Mouse (Mus musculus) limb, embryonic 14.5 days (tissue): ENCODE measurements around the gene Pou5f1. TPM values are rescaled to one million over a fixed set of nuclear protein-coding genes. Genes with fewer than 3 reads are reported as not detected.
A peak's percentile ranks its signal among the peaks of the same experiment; 100 is the strongest.

ENCODE experiments used
- ATAC-seq: fragments of 200-750 bp; cut with Nextera tagmentation; 2 replicates; pipeline ENCODE4 v1.8.0; 2017; ENCODE audit warnings: low read depth, moderate number of reproducible peaks, moderate TSS enrichment; ENCODE audit not compliant: low FRiP score
- DNase-seq: peaks from one replicate; pipeline ENCODE4 v3.0.0-alpha.2; 2015; ENCODE audit warnings: low spot score
- H3K27ac ChIP-seq: fragments of 300-500 bp; sonication (generic); replicated peaks from 2 replicates; pipeline ENCODE4 v1.5.1; 2014; ENCODE audit warnings: low read depth, mild to moderate bottlenecking, low read length, moderate library complexity, mixed read lengths
- H3K27me3 ChIP-seq: fragments of 300-500 bp; sonication (generic); 2 replicates; pipeline ENCODE4 v1.6.1; 2014; ENCODE audit warnings: low read length, mixed read lengths; ENCODE audit not compliant: control insufficient read depth, insufficient read depth
- H3K36me3 ChIP-seq: fragments of 300-500 bp; sonication (generic); 2 replicates; pipeline ENCODE4 v1.6.1; 2014; ENCODE audit warnings: mild to moderate bottlenecking, low read length, moderate library complexity, mixed read lengths; ENCODE audit not compliant: control insufficient read depth, insufficient read depth
- H3K4me1 ChIP-seq: fragments of 300-500 bp; sonication (generic); 2 replicates; pipeline ENCODE4 v1.6.1; 2014; ENCODE audit warnings: antibody characterized with exemption, low read length, mixed read lengths; ENCODE audit not compliant: control insufficient read depth, insufficient read depth
- H3K4me2 ChIP-seq: fragments of 300-500 bp; sonication (generic); replicated peaks from 2 replicates; pipeline ENCODE4 v1.6.1; 2014; ENCODE audit warnings: low read depth, mild to moderate bottlenecking, low read length, moderate library complexity; ENCODE audit not compliant: severe bottlenecking
- H3K4me3 ChIP-seq: fragments of 300-500 bp; sonication (generic); replicated peaks from 2 replicates; pipeline ENCODE4 v1.5.1; 2014; ENCODE audit warnings: low read length
- H3K9ac ChIP-seq: fragments of 300-500 bp; sonication (generic); 2 replicates; pipeline ENCODE4 v1.6.1; 2014; ENCODE audit warnings: mild to moderate bottlenecking, low read depth, low read length, moderate library complexity; ENCODE audit not compliant: severe bottlenecking
- H3K9me3 ChIP-seq: fragments of 300-500 bp; sonication (generic); 2 replicates; pipeline ENCODE4 v1.6.1; 2016; ENCODE audit warnings: low read length; ENCODE audit not compliant: control insufficient read depth
- POLR2A ChIP-seq: fragments of 200-500 bp; IDR thresholded peaks from 2 replicates; pipeline ENCODE4 v1.8.0; 2012; ENCODE audit warnings: inconsistent platforms, mild to moderate bottlenecking, moderate library complexity, borderline replicate concordance; ENCODE audit not compliant: insufficient read depth, insufficient read length; ENCODE audit errors: extremely low read depth
- WGBS: fragments of 180-500 bp; shearing (Covaris S2); extraction: QIAGEN DNeasy Blood & Tissue Kit; methylation state at CpG from one replicate; pipeline ENCODE4 v1.1.7; 2014; 5-methylcytosine and 5-hydroxymethylcytosine counted together
- polyA plus RNA-seq, 2 experiments: library from polyadenylated mRNA; depleted of rRNA in 1 of 2; stranded (reverse) in 1 of 2; unstranded in 1 of 2; fragments of >200 nt; fragmentation: Nextera tagmentation in 1 of 2; extraction: Ambion mirVana in 1 of 2; gene quantifications; 2 replicates each; pipeline versions ENCODE4 v1.2.1 to v1.2.3; 2012 to 2014

Pou5f1 gene
- polyA plus RNA-seq, 2 experiments: 0.06 TPM; not detected in 1

GRCm38 (mm10) chr17:35542761-35543411 is 37.1 kb downstream of the Pou5f1 start:
- no peaks in the 10 kb centered on the region for H3K36me3 ChIP-seq
- no peak for TF ChIP-seq POLR2A
- DNase-seq (no peak), ATAC-seq (no peak)
- no peak overlapping the region for H3K4me3 ChIP-seq
- no peaks in the 10 kb centered on the region for H3K27me3 ChIP-seq
- H3K9me3 ChIP-seq: no peaks in the 10 kb centered on the region
- no peak overlapping the region for H3K27ac ChIP-seq
- H3K4me1 ChIP-seq: no peaks in the 10 kb centered on the region
- H3K9ac ChIP-seq: no peak overlapping the region
- no peak overlapping the region for H3K4me2 ChIP-seq
- WGBS: 79% methylated on average over 15 of the region's 15 CpGs

GRCm38 (mm10) chr17:35543412-35543861 is 37.6 kb downstream of the Pou5f1 start:
- peak; percentile 50; the same call in 1 of the 2 replicates for ATAC-seq

GRCm38 (mm10) chr17:35544001-35544400 is 38.2 kb downstream of the Pou5f1 start:
- no peaks in the 10 kb centered on the region for H3K4me1 ChIP-seq
- H3K9me3 ChIP-seq: no peaks in the 10 kb centered on the region
- WGBS: 78% methylated on average over 6 of the region's 6 CpGs
- no peaks in the 10 kb centered on the region for H3K36me3 ChIP-seq
- TF ChIP-seq POLR2A: no peak
- no peaks in the 10 kb centered on the region for H3K27me3 ChIP-seq
- H3K27ac ChIP-seq: no peak overlapping the region
- DNase-seq (no peak), ATAC-seq (no peak)
- no peak overlapping the region for H3K9ac ChIP-seq
- H3K4me3 ChIP-seq: no peak overlapping the region
- H3K4me2 ChIP-seq: no peak overlapping the region

More at GRCm38 (mm10) chr17:35543412-35543861, 37.6 kb downstream of the Pou5f1 start:
- Histone ChIP-seq H3K27ac (no peak overlapping the region), H3K4me2 (no peak overlapping the region), H3K27me3 (no peaks in the 10 kb centered on the region), H3K4me3 (no peak overlapping the region), H3K36me3 (no peaks in the 10 kb centered on the region), H3K9ac (no peak overlapping the region), H3K4me1 (no peaks in the 10 kb centered on the region), H3K9me3 (no peaks in the 10 kb centered on the region)
- WGBS: 58% methylated on average over 14 of the region's 14 CpGs
- no peak for DNase-seq
- TF ChIP-seq POLR2A: no peak

GRCm38 (mm10) chr17:35544680-35545079 is 38.9 kb downstream of the Pou5f1 start:
- Histone ChIP-seq H3K9me3 (no peaks in the 10 kb centered on the region), H3K27ac (no peak overlapping the region), H3K27me3 (no peaks in the 10 kb centered on the region), H3K4me1 (no peaks in the 10 kb centered on the region; the same call in 1 of the 2 replicates), H3K9ac (no peak overlapping the region), H3K4me2 (no peak overlapping the region), H3K4me3 (no peak overlapping the region), H3K36me3 (no peaks in the 10 kb centered on the region)
- peak; percentile 50 for DNase-seq
- TF ChIP-seq POLR2A: no peak
- no peak for ATAC-seq
- 33% methylated on average over 6 of the region's 6 CpGs for WGBS

- Histone ChIP-seq H3K4me3 (no peak overlapping the region), H3K9ac (no peak overlapping the region), H3K27me3 (no peaks in the 10 kb centered on the region), H3K36me3 (no peaks in the 10 kb centered on the region), H3K9me3 (no peaks in the 10 kb centered on the region), H3K4me1 (no peaks in the 10 kb centered on the region; the same call in 1 of the 2 replicates), H3K4me2 (no peak overlapping the region), H3K27ac (no peak overlapping the region)
- DNase-seq (no peak), ATAC-seq (no peak)
- WGBS: 46% methylated on average over 2 of the region's 2 CpGs
- TF ChIP-seq POLR2A: no peak
These were observed 41.6 kb downstream of the Pou5f1 start for GRCm38 (mm10) chr17:35547465-35547864.
